Mouse (Mus musculus): Measurements from ENCODE around the gene Rps24. TPM values are rescaled to one million over a fixed set of nuclear protein-coding genes. Genes with fewer than 3 reads are reported as not detected.

The Rps24 gene
- total RNA-seq, 2 experiments from 2014 or later, result 584 to 843 TPM

- ATAC-seq (replicated peaks; ENCODE audit: low FRiP score, poor library complexity, severe bottlenecking), result no peak
These were observed 23.3 kb downstream of the Rps24 start for GRCm38 (mm10) chr14:24510218-24510617.

DNA sequence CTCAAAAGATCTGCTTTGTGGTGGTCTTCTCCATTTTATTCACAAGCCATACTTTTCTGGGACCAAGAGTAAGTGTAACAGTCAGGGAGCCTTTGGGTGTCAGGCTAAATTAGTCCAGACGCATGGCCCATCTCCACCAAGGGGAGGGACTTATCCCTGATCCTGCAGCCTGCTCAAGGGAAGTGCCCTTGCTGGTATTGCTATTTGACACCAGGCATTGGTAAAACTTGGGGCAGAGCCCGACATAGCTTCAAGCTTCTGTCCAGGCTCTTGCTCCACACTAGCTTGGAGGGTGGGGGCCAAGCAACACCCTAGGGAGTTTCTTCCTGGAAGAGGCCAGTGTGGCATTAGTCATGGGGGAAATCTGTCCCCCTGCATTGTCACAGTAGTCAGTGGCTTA lies 23.8 kb downstream of the Rps24 start:
- ATAC-seq (replicated peaks; ENCODE audit: low FRiP score, poor library complexity, severe bottlenecking), result no peak

DNA sequence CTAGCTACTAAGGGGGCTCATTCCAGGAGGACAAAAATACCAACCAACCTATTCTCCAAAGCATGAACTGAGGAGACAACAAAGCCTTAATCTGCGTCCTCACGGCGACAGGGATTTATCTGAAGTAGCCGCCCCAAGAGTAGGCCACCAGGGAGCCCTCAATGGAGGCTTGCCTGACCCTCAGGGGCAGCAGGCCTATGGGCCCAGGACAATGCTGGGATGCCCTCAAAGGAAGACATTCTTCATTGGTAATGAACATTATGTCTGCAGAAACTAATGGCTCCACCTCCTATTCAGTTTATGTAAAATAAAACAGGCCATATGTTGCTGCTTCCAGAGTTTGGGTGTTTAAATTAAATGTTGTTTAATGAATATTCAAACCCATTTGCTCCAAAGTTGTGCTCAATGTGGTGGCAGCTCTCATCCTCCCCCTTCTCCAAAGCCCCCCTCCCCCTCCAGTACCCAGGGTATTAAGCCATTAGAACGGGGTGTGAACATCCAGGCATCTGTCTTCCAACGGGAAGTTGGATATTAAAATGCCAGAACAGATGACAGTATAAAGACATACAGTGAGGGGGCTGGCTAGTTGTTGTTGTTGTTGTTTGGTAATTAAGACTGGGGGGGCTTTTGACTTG lies 25.7 kb downstream of the Rps24 start:
- ATAC-seq (replicated peaks; ENCODE audit: low FRiP score, poor library complexity, severe bottlenecking), result no peak

GRCm38 (mm10) chr14:24521597-24521996 lies 34.7 kb downstream of the Rps24 start:
- no peak for ATAC-seq (replicated peaks; ENCODE audit: low FRiP score, poor library complexity, severe bottlenecking)

GRCm38 (mm10) chr14:24525137-24525536 lies 38.2 kb downstream of the Rps24 start:
- ATAC-seq (replicated peaks; ENCODE audit: low FRiP score, poor library complexity, severe bottlenecking), result no peak

GRCm38 (mm10) chr14:24525677-24526415 lies 38.9 kb downstream of the Rps24 start:
- ATAC-seq (replicated peaks; ENCODE audit: low FRiP score, poor library complexity, severe bottlenecking), result no peak

DNA sequence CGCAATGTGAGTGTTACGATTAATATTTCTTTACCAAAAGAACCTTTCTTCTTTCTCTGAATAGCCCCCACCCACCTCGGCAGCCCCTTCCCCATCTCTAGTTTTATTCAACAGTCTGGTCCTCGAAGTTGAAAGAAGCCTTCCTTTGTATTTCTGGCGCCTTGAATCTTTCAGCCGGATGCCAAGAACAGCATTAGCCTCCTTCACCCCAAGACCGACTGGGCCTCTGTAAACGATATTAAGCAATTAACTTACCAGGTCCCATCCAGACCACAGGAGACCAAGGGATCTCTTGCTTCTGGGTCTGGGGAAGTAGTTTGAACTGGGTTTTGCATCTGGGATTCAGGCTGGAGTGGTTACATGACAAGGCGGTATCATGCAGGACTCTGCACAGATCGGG lies 39.5 kb downstream of the Rps24 start:
- ATAC-seq (replicated peaks; ENCODE audit: low FRiP score, poor library complexity, severe bottlenecking), result no peak

DNA sequence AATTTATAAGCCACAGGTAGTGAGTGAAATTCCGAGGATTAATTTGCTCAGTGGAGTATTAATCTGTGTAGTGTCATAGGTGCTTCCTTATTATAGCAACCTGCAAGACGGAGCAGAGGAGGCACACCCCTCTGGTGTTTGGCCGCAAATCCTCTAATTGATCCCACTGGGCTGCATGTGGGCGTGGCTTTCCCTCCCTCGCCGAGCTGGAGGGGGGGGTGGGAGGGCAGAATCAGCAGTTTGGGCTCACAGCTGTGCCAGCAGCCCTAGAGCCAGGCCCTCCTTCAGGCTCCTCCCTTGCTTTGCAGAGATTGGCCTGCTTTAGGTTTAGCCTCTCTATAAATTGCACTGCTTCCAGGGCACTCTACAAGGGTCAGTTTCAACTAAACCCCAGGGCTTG lies 43.3 kb downstream of the Rps24 start:
- ATAC-seq (replicated peaks; ENCODE audit: low FRiP score, poor library complexity, severe bottlenecking), result no peak

DNA sequence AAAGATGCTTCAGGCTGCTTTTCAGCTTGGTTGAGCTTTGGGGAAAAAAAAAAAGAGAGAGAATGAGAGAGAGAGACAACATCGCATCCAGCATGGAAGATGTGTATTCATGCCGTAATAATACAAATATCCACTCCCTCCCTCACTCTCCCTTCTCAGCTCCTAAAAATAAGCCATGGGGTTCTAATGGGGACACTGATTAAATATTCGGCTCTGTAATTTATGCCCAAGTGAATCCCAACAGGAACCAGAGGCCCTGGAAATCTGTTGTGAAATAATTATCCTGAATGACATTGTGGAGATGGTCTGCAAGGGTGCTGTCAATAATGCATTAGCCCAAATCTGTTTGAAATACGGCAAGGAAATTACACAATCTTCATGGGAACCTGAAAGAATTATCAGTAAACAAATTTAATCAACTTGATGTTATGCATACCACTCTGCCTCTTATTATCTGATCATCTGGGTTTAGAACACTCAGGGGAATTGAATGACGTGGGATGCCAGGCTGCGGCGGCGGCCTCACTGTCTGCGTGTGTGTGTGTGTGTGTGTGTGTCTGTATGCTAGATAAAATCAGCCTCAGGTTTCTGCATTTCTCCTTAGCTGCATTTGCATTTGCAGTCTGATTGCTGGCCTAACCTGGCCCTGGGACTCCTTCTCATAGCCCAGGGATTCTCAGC lies 48.1 kb downstream of the Rps24 start:
- no peak for ATAC-seq (replicated peaks; ENCODE audit: low FRiP score, poor library complexity, severe bottlenecking)

- no peak for ATAC-seq (replicated peaks; ENCODE audit: low FRiP score, poor library complexity, severe bottlenecking)
These were observed 56.0 kb downstream of the Rps24 start for GRCm38 (mm10) chr14:24542901-24543300.

GRCm38 (mm10) chr14:24544057-24544456 lies 57.1 kb downstream of the Rps24 start:
- no peak for ATAC-seq (replicated peaks; ENCODE audit: low FRiP score, poor library complexity, severe bottlenecking)

Other genes starting within 250 kb of the Rps24 start
- gene Dlg5, start 241.2 kb upstream of the Rps24 start, total RNA-seq (2015; ENCODE audit: low replicate concordance), result not detected in 2 replicates
- gene Dlg5, start 241.2 kb upstream of the Rps24 start, total RNA-seq (2017; ENCODE audit: low replicate concordance), result 0.14 TPM in 1 of 2 replicates, not detected in the other
- gene E330034G19Rik, start 193.9 kb upstream of the Rps24 start, total RNA-seq (2015; ENCODE audit: low replicate concordance), result not detected in 2 replicates
- not detected in 2 replicates for gene E330034G19Rik, start 193.9 kb upstream of the Rps24 start, total RNA-seq (2017; ENCODE audit: low replicate concordance)
- gene Polr3a, start 67 bp upstream of the Rps24 start, total RNA-seq (2015; ENCODE audit: low replicate concordance), result 1.3 and 3.1 TPM in 2 replicates
- gene Polr3a, start 67 bp upstream of the Rps24 start, total RNA-seq (2017; ENCODE audit: low replicate concordance), result 1.5 and 5.3 TPM in 2 replicates

Data from erythroblast, adult 5-6 weeks (primary cell).